Mouse (Mus musculus): Measurements from ENCODE around the gene Bcas1. TPM values are rescaled to one million over a fixed set of nuclear protein-coding genes. Genes with fewer than 3 reads are reported as not detected.

The Bcas1 gene
- total RNA-seq, 2 experiments from 2014 or later, result 1.7 to 1.9 TPM

- DNase-seq, result no peak
Measured at GRCm38 (mm10) chr2:170418748-170419147, 8.9 kb downstream of the Bcas1 start.

- no peak for DNase-seq
Measured at GRCm38 (mm10) chr2:170411490-170412168, 16.0 kb downstream of the Bcas1 start.

- no peak for DNase-seq
Measured at GRCm38 (mm10) chr2:170410677-170411489, 16.8 kb downstream of the Bcas1 start.

- DNase-seq, result no peak
Measured at GRCm38 (mm10) chr2:170406438-170406837, 21.2 kb downstream of the Bcas1 start.

- no peak for DNase-seq
Measured at GRCm38 (mm10) chr2:170404781-170405573, 22.7 kb downstream of the Bcas1 start.

GRCm38 (mm10) chr2:170403666-170404385 lies 23.8 kb downstream of the Bcas1 start:
- no peak for DNase-seq

- DNase-seq, result peak; percentile 49
Measured at GRCm38 (mm10) chr2:170401211-170401799, 26.3 kb downstream of the Bcas1 start.

GRCm38 (mm10) chr2:170400666-170401065 lies 27.0 kb downstream of the Bcas1 start:
- no peak for DNase-seq

GRCm38 (mm10) chr2:170391994-170392393 lies 35.7 kb downstream of the Bcas1 start:
- DNase-seq, result no peak

GRCm38 (mm10) chr2:170388320-170388719 lies 39.3 kb downstream of the Bcas1 start:
- DNase-seq, result no peak

GRCm38 (mm10) chr2:170385556-170385955 lies 42.1 kb downstream of the Bcas1 start:
- DNase-seq, result peak; percentile 28

- DNase-seq, result peak; percentile 16
Measured at GRCm38 (mm10) chr2:170384770-170385169, 42.9 kb downstream of the Bcas1 start.

- no peak for DNase-seq
Measured at GRCm38 (mm10) chr2:170373391-170373790, 54.3 kb downstream of the Bcas1 start.

GRCm38 (mm10) chr2:170365676-170366075 lies 62.0 kb downstream of the Bcas1 start:
- DNase-seq, result no peak

GRCm38 (mm10) chr2:170365271-170365670 lies 62.4 kb downstream of the Bcas1 start:
- DNase-seq, result no peak

- no peak for DNase-seq
Measured at GRCm38 (mm10) chr2:170356667-170357374, 70.8 kb downstream of the Bcas1 start.

- peak; percentile 38 for DNase-seq
Measured at GRCm38 (mm10) chr2:170354963-170355367, 72.7 kb downstream of the Bcas1 start.

- DNase-seq, result no peak
Measured at GRCm38 (mm10) chr2:170352273-170352672, 75.4 kb downstream of the Bcas1 start.

GRCm38 (mm10) chr2:170351847-170352246 lies 75.8 kb downstream of the Bcas1 start:
- DNase-seq, result no peak

- no peak for DNase-seq
Measured at GRCm38 (mm10) chr2:170349784-170350183, 77.9 kb downstream of the Bcas1 start.

GRCm38 (mm10) chr2:170349096-170349495 lies 78.5 kb downstream of the Bcas1 start:
- DNase-seq, result no peak
